Mouse (Mus musculus): Measurements from ENCODE around the gene Btaf1.
A peak's percentile ranks its signal among the peaks of the same experiment; 100 is the strongest.

Btaf1 gene

GRCm38 (mm10) chr19:36925671-36926552 is at the start of gene Btaf1:
Gene Btaf1 (plus strand): TSS chr19:36926079.
- DNase-seq, result peak; percentile 95

GRCm38 (mm10) chr19:36877329-36877728 is 48.5 kb upstream of the Btaf1 start:
- DNase-seq, result no peak

GRCm38 (mm10) chr19:36878743-36879495 is 47.0 kb upstream of the Btaf1 start:
- no peak for DNase-seq

- DNase-seq, result peak; percentile 61
Observed at GRCm38 (mm10) chr19:36883119-36883518, 42.8 kb upstream of the Btaf1 start.

- DNase-seq, result peak; percentile 45
Observed at GRCm38 (mm10) chr19:36886316-36886715, 39.6 kb upstream of the Btaf1 start.

GRCm38 (mm10) chr19:36887706-36888105 is 38.2 kb upstream of the Btaf1 start:
- DNase-seq, result no peak

- DNase-seq, result no peak
Observed at GRCm38 (mm10) chr19:36891746-36892145, 34.1 kb upstream of the Btaf1 start.

- DNase-seq, result peak; percentile 89
Observed at GRCm38 (mm10) chr19:36896791-36897569, 28.9 kb upstream of the Btaf1 start.

- peak; percentile 63 for DNase-seq
Observed at GRCm38 (mm10) chr19:36897778-36898177, 28.1 kb upstream of the Btaf1 start.

GRCm38 (mm10) chr19:36903377-36903776 is 22.5 kb upstream of the Btaf1 start:
- DNase-seq, result no peak

GRCm38 (mm10) chr19:36904211-36905007 is 21.5 kb upstream of the Btaf1 start:
- peak; percentile 84 for DNase-seq

- DNase-seq, result no peak
Observed at GRCm38 (mm10) chr19:36909150-36909549, 16.7 kb upstream of the Btaf1 start.

- DNase-seq, result peak; percentile 89
Observed at GRCm38 (mm10) chr19:36909676-36910292, 16.1 kb upstream of the Btaf1 start.

GRCm38 (mm10) chr19:36910424-36911045 is 15.3 kb upstream of the Btaf1 start:
- DNase-seq, result peak; percentile 93

- DNase-seq, result no peak
Observed at GRCm38 (mm10) chr19:36913064-36913463, 12.8 kb upstream of the Btaf1 start.

- no peak for DNase-seq
Observed at GRCm38 (mm10) chr19:36916206-36916605, 9.7 kb upstream of the Btaf1 start.

GRCm38 (mm10) chr19:36916876-36917389 is 8.9 kb upstream of the Btaf1 start:
- no peak for DNase-seq

- peak; percentile 93 for DNase-seq
Observed at GRCm38 (mm10) chr19:36918441-36919301, 7.2 kb upstream of the Btaf1 start.

GRCm38 (mm10) chr19:36919466-36919865 is 6.4 kb upstream of the Btaf1 start, which contains the start of gene Fgfbp3:
Gene Fgfbp3 (minus strand): TSS chr19:36919615.
- peak; percentile 38 for DNase-seq

GRCm38 (mm10) chr19:36922015-36922414 is 3.9 kb upstream of the Btaf1 start:
- DNase-seq, result peak; percentile 80
